Mouse (Mus musculus) forebrain, postnatal 0 days (tissue): ENCODE data around the gene Olfr1224-ps1. TPM values are rescaled to one million over a fixed set of nuclear protein-coding genes. Genes with fewer than 3 reads are reported as not detected.

Source experiments
- ATAC-seq: fragments of 200-750 bp; cut with Nextera tagmentation; 2 replicates; pipeline ENCODE4 v1.8.0; 2017; ENCODE audit warnings: mild to moderate bottlenecking, moderate library complexity
- DNase-seq: peaks from one replicate; pipeline ENCODE4 v3.0.0-alpha.2; 2015
- H3K27ac ChIP-seq: fragments of 300-500 bp; sonication (generic); 2 replicates; pipeline ENCODE4 v1.5.1; 2014; ENCODE audit warnings: low read depth, mild to moderate bottlenecking, antibody characterized with exemption, low read length, moderate library complexity, mixed read lengths
- H3K27me3 ChIP-seq: fragments of 300-500 bp; sonication (generic); 2 replicates; pipeline ENCODE4 v1.6.1; 2014; ENCODE audit warnings: mild to moderate bottlenecking, low read length, mixed read lengths; ENCODE audit not compliant: insufficient read depth
- H3K36me3 ChIP-seq: fragments of 300-500 bp; sonication (generic); 2 replicates; pipeline ENCODE4 v1.6.1; 2014; ENCODE audit warnings: mild to moderate bottlenecking, moderate library complexity; ENCODE audit not compliant: insufficient read depth
- H3K4me1 ChIP-seq: fragments of 300-500 bp; sonication (generic); 2 replicates; pipeline ENCODE4 v1.6.1; 2014; ENCODE audit warnings: antibody characterized with exemption; ENCODE audit not compliant: insufficient read depth
- H3K4me2 ChIP-seq: fragments of 300-500 bp; sonication (generic); 2 replicates; pipeline ENCODE4 v1.6.1; 2014; ENCODE audit warnings: low read depth, mild to moderate bottlenecking, moderate library complexity
- H3K4me3 ChIP-seq: fragments of 300-500 bp; sonication (generic); 2 replicates; pipeline ENCODE4 v1.5.1; 2014; ENCODE audit warnings: low read depth, low read length, mixed read lengths
- H3K9ac ChIP-seq: fragments of 300-500 bp; sonication (generic); 2 replicates; pipeline ENCODE4 v1.6.1; 2014; ENCODE audit warnings: mild to moderate bottlenecking
- H3K9me3 ChIP-seq: fragments of 300-500 bp; sonication (generic); 2 replicates; pipeline ENCODE4 v1.6.1; 2016; ENCODE audit warnings: low read length
- CTCF ChIP-seq: sonication (generic); IDR thresholded peaks from 2 replicates; pipeline ENCODE4 v1.5.1; 2016; ENCODE audit warnings: antibody characterized with exemption, control low read depth, low read depth
- WGBS: fragments of 180-500 bp; shearing (Covaris S2); extraction: QIAGEN DNeasy Blood & Tissue Kit; methylation state at CpG from one replicate; pipeline ENCODE4 v1.1.7; 2014; 5-methylcytosine and 5-hydroxymethylcytosine counted together
- polyA plus RNA-seq: library from polyadenylated mRNA; unstranded; fragments of >200 nt; fragmentation: Nextera tagmentation; extraction: Ambion mirVana; gene quantifications from 2 replicates; pipeline ENCODE4 v1.2.1, GENCODE M21; 2015
- total RNA-seq: library from RNA; depleted of rRNA; stranded (reverse); fragments of >200 nt; gene quantifications from 2 replicates; pipeline ENCODE4 v1.2.3, GENCODE M21; 2014; rRNA removed

The Olfr1224-ps1 gene
- total and polyA plus RNA-seq, 2 experiments from 2014 or later = not detected

DNA sequence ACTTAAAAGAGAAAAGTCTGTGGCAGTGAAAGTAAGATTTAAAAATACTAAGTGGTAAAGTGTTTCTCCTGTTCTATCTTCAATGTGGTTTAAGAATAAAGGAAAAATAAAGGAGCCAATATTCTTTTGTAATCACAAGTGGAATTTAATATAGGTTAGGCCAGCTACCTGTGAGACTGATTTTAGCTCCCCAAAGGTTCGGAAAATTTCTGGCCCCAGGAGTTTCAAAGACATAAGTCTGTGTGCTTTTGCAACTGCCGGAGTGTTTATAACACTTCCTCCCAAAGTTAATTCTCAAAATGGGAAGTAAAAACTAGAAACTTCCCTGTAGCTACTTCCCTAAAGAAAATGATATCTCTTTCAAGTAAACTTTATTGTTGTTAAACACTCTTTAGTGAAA lies 46.7 kb downstream of the Olfr1224-ps1 start, which contains the start of gene Olfr1221:
Gene Olfr1221, minus strand, starts transcription at position 101 of the 400 bp plus-strand sequence.
- 94% methylated on average over 2 of the region's 2 CpGs for WGBS
- H3K9me3 ChIP-seq = no peaks in the 10 kb centered on the region
- no peak for TF ChIP-seq CTCF
- H3K36me3 ChIP-seq = no peaks in the 10 kb centered on the region
- H3K4me1 ChIP-seq = no peaks in the 10 kb centered on the region
- ATAC-seq = no peak
- H3K9ac ChIP-seq = no peak within 1 kb of the TSS
- H3K4me3 ChIP-seq = no peak within 1 kb of the TSS
- H3K27ac ChIP-seq = no peak within 1 kb of the TSS
- no peaks in the 10 kb centered on the region for H3K27me3 ChIP-seq
- H3K4me2 ChIP-seq = no peak within 1 kb of the TSS
- no peak for DNase-seq

DNA sequence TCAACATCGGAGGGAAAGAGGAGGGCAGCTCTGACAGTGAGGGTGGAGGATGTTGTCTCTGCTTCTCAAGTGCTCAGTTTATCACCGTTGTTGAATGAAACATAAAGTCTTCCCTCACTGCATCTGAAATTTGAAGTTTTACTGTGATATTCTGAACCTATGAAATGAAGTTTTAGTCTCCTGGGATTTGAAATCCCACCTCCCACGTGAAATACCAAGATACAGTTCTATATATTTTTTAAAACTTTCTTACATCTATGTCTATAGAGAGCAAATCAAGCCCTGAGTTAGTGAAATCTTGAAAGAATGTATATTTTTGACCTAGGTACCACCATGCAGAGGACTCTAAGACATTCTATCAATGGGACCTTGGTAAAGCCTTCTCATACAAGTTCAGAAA lies 57.2 kb downstream of the Olfr1224-ps1 start, which contains the start of gene Olfr1220:
Gene Olfr1220, minus strand, starts transcription at position 101 of the 400 bp plus-strand sequence.
- Histone ChIP-seq H3K9me3 (no peaks in the 10 kb centered on the region), H3K36me3 (no peaks in the 10 kb centered on the region), H3K4me3 (no peak within 1 kb of the TSS), H3K27ac (no peak within 1 kb of the TSS), H3K4me1 (no peaks in the 10 kb centered on the region), H3K4me2 (no peak within 1 kb of the TSS), H3K27me3 (no peaks in the 10 kb centered on the region), H3K9ac (no peak within 1 kb of the TSS)
- no peak for ATAC-seq
- WGBS = 74% methylated on average over 3 of the region's 3 CpGs
- TF ChIP-seq CTCF = no peak
- no peak for DNase-seq

DNA sequence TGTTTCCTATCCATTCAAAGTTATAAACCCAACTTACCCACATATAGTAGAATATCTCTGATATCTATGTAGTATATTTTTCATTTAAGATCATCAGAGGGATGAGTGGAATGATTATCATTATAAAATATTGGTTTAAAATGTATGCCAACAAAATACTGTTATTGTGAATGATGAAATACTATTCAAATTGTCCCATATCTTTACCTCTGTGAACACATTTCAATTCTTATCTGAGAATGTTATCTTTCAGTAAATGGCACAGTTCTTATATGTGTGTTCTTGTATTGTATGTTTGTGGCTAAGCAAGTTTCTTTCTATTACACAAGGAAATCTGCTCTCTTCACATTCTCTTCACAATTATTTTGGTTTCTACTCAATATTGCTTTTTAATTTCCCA lies 58.2 kb downstream of the Olfr1224-ps1 start:
- Histone ChIP-seq H3K4me1 (no peaks in the 10 kb centered on the region), H3K4me2 (no peak overlapping the region), H3K9me3 (no peaks in the 10 kb centered on the region), H3K36me3 (no peaks in the 10 kb centered on the region), H3K4me3 (no peak overlapping the region), H3K27me3 (no peaks in the 10 kb centered on the region), H3K9ac (no peak overlapping the region), H3K27ac (no peak overlapping the region)
- TF ChIP-seq CTCF = no peak
- no peak for ATAC-seq
- no peak for DNase-seq

Other genes starting within 250 kb of the Olfr1224-ps1 start
- not detected in 2 replicates for gene Olfr1209, start 248.9 kb downstream of the Olfr1224-ps1 start, total RNA-seq
- not detected in 2 replicates for gene Olfr1209, start 248.9 kb downstream of the Olfr1224-ps1 start, polyA plus RNA-seq
- not detected in 2 replicates for gene Olfr1211, start 226.0 kb downstream of the Olfr1224-ps1 start, total RNA-seq
- gene Olfr1211, start 226.0 kb downstream of the Olfr1224-ps1 start, polyA plus RNA-seq = not detected in 2 replicates
- gene Olfr1212, start 210.1 kb downstream of the Olfr1224-ps1 start, total RNA-seq = not detected in 2 replicates
- not detected in 2 replicates for gene Olfr1212, start 210.1 kb downstream of the Olfr1224-ps1 start, polyA plus RNA-seq
- gene Gm13762, start 183.8 kb downstream of the Olfr1224-ps1 start, total RNA-seq = not detected in 2 replicates
- gene Gm13762, start 183.8 kb downstream of the Olfr1224-ps1 start, polyA plus RNA-seq = not detected in 2 replicates
- not detected in 2 replicates for gene Olfr1214, start 171.4 kb downstream of the Olfr1224-ps1 start, total RNA-seq
- not detected in 2 replicates for gene Olfr1214, start 171.4 kb downstream of the Olfr1224-ps1 start, polyA plus RNA-seq
- gene Olfr1215, start 157.1 kb downstream of the Olfr1224-ps1 start, total RNA-seq = not detected in 2 replicates
- gene Olfr1215, start 157.1 kb downstream of the Olfr1224-ps1 start, polyA plus RNA-seq = not detected in 2 replicates
- not detected in 2 replicates for gene Olfr1216, start 145.8 kb downstream of the Olfr1224-ps1 start, total RNA-seq
- not detected in 2 replicates for gene Olfr1216, start 145.8 kb downstream of the Olfr1224-ps1 start, polyA plus RNA-seq
- not detected in 2 replicates for gene Olfr1217, start 132.0 kb downstream of the Olfr1224-ps1 start, total RNA-seq
- gene Olfr1217, start 132.0 kb downstream of the Olfr1224-ps1 start, polyA plus RNA-seq = not detected in 2 replicates
- not detected in 2 replicates for gene Olfr1218, start 102.9 kb downstream of the Olfr1224-ps1 start, total RNA-seq
- gene Olfr1218, start 102.9 kb downstream of the Olfr1224-ps1 start, polyA plus RNA-seq = not detected in 2 replicates
- gene Olfr1219, start 80.6 kb downstream of the Olfr1224-ps1 start, total RNA-seq = not detected in 2 replicates
- not detected in 2 replicates for gene Olfr1219, start 80.6 kb downstream of the Olfr1224-ps1 start, polyA plus RNA-seq
- not detected in 2 replicates for gene Olfr1220, start 57.3 kb downstream of the Olfr1224-ps1 start, total RNA-seq
- gene Olfr1220, start 57.3 kb downstream of the Olfr1224-ps1 start, polyA plus RNA-seq = not detected in 2 replicates
- gene Olfr1221, start 46.8 kb downstream of the Olfr1224-ps1 start, total RNA-seq = not detected in 2 replicates
- not detected in 2 replicates for gene Olfr1221, start 46.8 kb downstream of the Olfr1224-ps1 start, polyA plus RNA-seq
- gene Olfr1222, start 31.0 kb downstream of the Olfr1224-ps1 start, total RNA-seq = not detected in 2 replicates
- gene Olfr1222, start 31.0 kb downstream of the Olfr1224-ps1 start, polyA plus RNA-seq = not detected in 2 replicates
- not detected in 2 replicates for gene Olfr1223, start 12.5 kb downstream of the Olfr1224-ps1 start, total RNA-seq
- gene Olfr1223, start 12.5 kb downstream of the Olfr1224-ps1 start, polyA plus RNA-seq = not detected in 2 replicates
- gene Olfr1225, start 10.6 kb upstream of the Olfr1224-ps1 start, total RNA-seq = not detected in 2 replicates
- not detected in 2 replicates for gene Olfr1225, start 10.6 kb upstream of the Olfr1224-ps1 start, polyA plus RNA-seq
- not detected in 2 replicates for gene Olfr1226, start 36.0 kb upstream of the Olfr1224-ps1 start, total RNA-seq
- gene Olfr1226, start 36.0 kb upstream of the Olfr1224-ps1 start, polyA plus RNA-seq = not detected in 2 replicates
- gene Olfr1228, start 90.0 kb upstream of the Olfr1224-ps1 start, total RNA-seq = not detected in 2 replicates
- gene Olfr1228, start 90.0 kb upstream of the Olfr1224-ps1 start, polyA plus RNA-seq = not detected in 2 replicates
- gene Olfr1229, start 123.9 kb upstream of the Olfr1224-ps1 start, total RNA-seq = not detected in 2 replicates
- gene Olfr1229, start 123.9 kb upstream of the Olfr1224-ps1 start, polyA plus RNA-seq = not detected in 2 replicates
- gene Olfr1230, start 133.2 kb upstream of the Olfr1224-ps1 start, total RNA-seq = not detected in 2 replicates
- not detected in 2 replicates for gene Olfr1230, start 133.2 kb upstream of the Olfr1224-ps1 start, polyA plus RNA-seq
- gene Olfr1231, start 143.0 kb upstream of the Olfr1224-ps1 start, total RNA-seq = not detected in 2 replicates
- not detected in 2 replicates for gene Olfr1231, start 143.0 kb upstream of the Olfr1224-ps1 start, polyA plus RNA-seq
- not detected in 2 replicates for gene Olfr1232, start 165.6 kb upstream of the Olfr1224-ps1 start, total RNA-seq
- not detected in 2 replicates for gene Olfr1232, start 165.6 kb upstream of the Olfr1224-ps1 start, polyA plus RNA-seq
- gene Olfr1233, start 178.3 kb upstream of the Olfr1224-ps1 start, total RNA-seq = not detected in 2 replicates
- gene Olfr1233, start 178.3 kb upstream of the Olfr1224-ps1 start, polyA plus RNA-seq = not detected in 2 replicates
- gene Olfr1234, start 200.8 kb upstream of the Olfr1224-ps1 start, total RNA-seq = not detected in 2 replicates
- gene Olfr1234, start 200.8 kb upstream of the Olfr1224-ps1 start, polyA plus RNA-seq = not detected in 2 replicates
- not detected in 2 replicates for gene Olfr1238, start 245.6 kb upstream of the Olfr1224-ps1 start, total RNA-seq
- not detected in 2 replicates for gene Olfr1238, start 245.6 kb upstream of the Olfr1224-ps1 start, polyA plus RNA-seq